Mouse (Mus musculus): ENCODE data around the gene Adam17.

GRCm38 (mm10) chr12:21417100-21418070 is 44.0 kb upstream of the Adam17 start, which contains the start of gene Ywhaq:
- TF ChIP-seq POLR2A (IDR thresholded peaks at IDR 0.05; ENCODE audit: extremely low read depth, insufficient read depth, low read length) (peak; percentile 97), CTCF (IDR thresholded peaks at IDR 0.05; ENCODE audit: extremely low read depth, insufficient read depth, low read length) (no peak)

Data from cortical plate, adult 2 months (tissue).